Mouse (Mus musculus): Measurements from ENCODE around the gene Lrfn4. TPM values are rescaled to one million over a fixed set of nuclear protein-coding genes. Genes with fewer than 3 reads are reported as not detected.

Lrfn4 gene
- polyA plus RNA-seq (2017; shearing (Covaris generic)) = 0.69 TPM

GRCm38 (mm10) chr19:4615151-4616093 lies at the start of gene Lrfn4:
Lrfn4 (minus strand) TSS chr19:4615667.

GRCm38 (mm10) chr19:4625179-4625828 lies 9.8 kb upstream of the Lrfn4 start, which contains the start of gene Rce1:
Rce1 (minus strand) TSS chr19:4625641.

Other genes with a start within 250 kb of the Lrfn4 start
- 59.0 TPM for gene Kdm2a, start 217.4 kb downstream of the Lrfn4 start, polyA plus RNA-seq (2017; shearing (Covaris generic))
- gene Rhod, start 176.2 kb downstream of the Lrfn4 start, polyA plus RNA-seq (2017; shearing (Covaris generic)) = 6.9 TPM
- 0.51 TPM for gene Syt12, start 138.2 kb downstream of the Lrfn4 start, polyA plus RNA-seq (2017; shearing (Covaris generic))
- not detected for gene 2010003K11Rik, start 117.1 kb downstream of the Lrfn4 start, polyA plus RNA-seq (2017; shearing (Covaris generic))
- 3.2 TPM for gene Pcx, start 105.2 kb downstream of the Lrfn4 start, polyA plus RNA-seq (2017; shearing (Covaris generic))
- gene Rce1, start 10.0 kb upstream of the Lrfn4 start, polyA plus RNA-seq (2017; shearing (Covaris generic)) = 78.0 TPM
- gene Gm960, start 83.0 kb upstream of the Lrfn4 start, polyA plus RNA-seq (2017; shearing (Covaris generic)) = 0.23 TPM
- gene Sptbn2, start 95.5 kb upstream of the Lrfn4 start, polyA plus RNA-seq (2017; shearing (Covaris generic)) = 0.72 TPM
- 77.1 TPM for gene Rbm4b, start 140.8 kb upstream of the Lrfn4 start, polyA plus RNA-seq (2017; shearing (Covaris generic))
- 44.2 TPM for gene Rbm4, start 178.2 kb upstream of the Lrfn4 start, polyA plus RNA-seq (2017; shearing (Covaris generic))
- gene Gm21992, start 195.9 kb upstream of the Lrfn4 start, polyA plus RNA-seq (2017; shearing (Covaris generic)) = 28.2 TPM
- gene Rbm14, start 196.0 kb upstream of the Lrfn4 start, polyA plus RNA-seq (2017; shearing (Covaris generic)) = 76.3 TPM
- gene Ccs, start 223.7 kb upstream of the Lrfn4 start, polyA plus RNA-seq (2017; shearing (Covaris generic)) = 28.8 TPM
- gene Ccdc87, start 223.7 kb upstream of the Lrfn4 start, polyA plus RNA-seq (2017; shearing (Covaris generic)) = not detected
- 2.1 TPM for gene Ctsf, start 239.5 kb upstream of the Lrfn4 start, polyA plus RNA-seq (2017; shearing (Covaris generic))